Mouse (Mus musculus) monocyte, adult 5-6 weeks (primary cell): ENCODE results near the gene 2410131K14Rik. TPM values are rescaled to one million over a fixed set of nuclear protein-coding genes. Genes with fewer than 3 reads are reported as not detected.

Experiments used
- ATAC-seq: fragments of 153-309, 156-312 bp; replicated peaks from 2 replicates; pipeline ENCODE4 v1.8.0; 2017; ENCODE audit warnings: mild to moderate bottlenecking; ENCODE audit not compliant: low TSS enrichment, insufficient number of reproducible peaks, severe bottlenecking, poor library complexity, low FRiP score
- total RNA-seq: library from RNA; stranded (forward); fragments of 200-1000, 200-491, 200-594 nt; gene quantifications from 3 replicates; pipeline ENCODE4 v1.2.3, GENCODE M21; 2017

The 2410131K14Rik gene
- total RNA-seq, 1 experiment from 2014 or later = 6.2 TPM

GRCm38 (mm10) chr5:118299720-118300400, 54.8 kb downstream of the 2410131K14Rik start:
- no peak for ATAC-seq

GRCm38 (mm10) chr5:118302466-118303155, 57.6 kb downstream of the 2410131K14Rik start:
- no peak for ATAC-seq

- ATAC-seq = no peak
Measured at GRCm38 (mm10) chr5:118304970-118305618, 60.1 kb downstream of the 2410131K14Rik start.

DNA sequence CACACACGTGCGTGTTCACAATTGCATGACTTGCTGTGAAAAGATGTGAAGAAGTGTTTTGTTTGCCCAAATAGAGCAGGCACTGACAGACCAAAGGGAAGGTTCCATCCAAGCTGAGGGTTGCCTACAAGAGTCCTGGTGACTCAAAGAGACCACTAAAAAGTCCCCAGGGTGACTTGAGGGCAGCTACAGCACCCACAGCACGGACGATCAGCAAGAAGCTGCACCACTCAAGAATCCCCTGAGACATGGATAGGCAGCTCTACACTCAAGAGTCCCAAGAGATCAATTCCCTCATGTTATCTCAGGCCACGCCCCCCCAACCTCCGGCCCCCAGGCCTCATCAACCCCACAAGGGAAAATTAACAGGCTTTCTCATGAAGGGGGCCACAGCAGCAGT, 65.4 kb downstream of the 2410131K14Rik start:
- no peak for ATAC-seq

GRCm38 (mm10) chr5:118311251-118311650, 66.2 kb downstream of the 2410131K14Rik start:
- no peak for ATAC-seq

- no peak for ATAC-seq
Measured at GRCm38 (mm10) chr5:118313766-118314165, 68.7 kb downstream of the 2410131K14Rik start.

Other genes with a start within 250 kb of the 2410131K14Rik start
- 1.9 to 6.9 TPM (median 2.7 TPM) in 3 replicates for gene Tesc, start 217.5 kb upstream of the 2410131K14Rik start, total RNA-seq
- 10.3 to 18.2 TPM (median 12.6 TPM) in 3 replicates for gene Fbxw8, start 89.8 kb upstream of the 2410131K14Rik start, total RNA-seq
- gene Hrk, start 80.6 kb upstream of the 2410131K14Rik start, total RNA-seq = not detected in 3 replicates
- gene Rnft2, start 111 bp upstream of the 2410131K14Rik start, total RNA-seq = not detected in 3 replicates